Mouse (Mus musculus): Measurements from ENCODE around the gene Scamp1. TPM values are rescaled to one million over a fixed set of nuclear protein-coding genes. Genes with fewer than 3 reads are reported as not detected.
A peak's percentile ranks its signal among the peaks of the same experiment; 100 is the strongest.

Scamp1 gene
- polyA plus RNA-seq, 1 experiment, result 22.3 TPM

- WGBS, result 91% methylated on average over 7 of the region's 8 CpGs
- TF ChIP-seq CTCF (conservative IDR thresholded peaks at IDR 0.05; ENCODE audit: insufficient read depth, insufficient read length, low read depth, low read length) (peak; percentile 31), POLR2A (IDR thresholded peaks at IDR 0.05; ENCODE audit: low read depth, low read length) (no peak)
- H3K4me1 ChIP-seq (ENCODE audit: control insufficient read depth, insufficient read depth, low read length), result no peaks in the 10 kb centered on the region
- H3K27me3 ChIP-seq (replicated peaks; ENCODE audit: control insufficient read depth, insufficient read depth, low read length), result no peaks in the 10 kb centered on the region
- H3K27ac ChIP-seq (ENCODE audit: insufficient read depth, low read depth, low read length), result no peak overlapping the region
- H3K36me3 ChIP-seq (ENCODE audit: control insufficient read depth, insufficient read depth, low read length), result no peaks in the 10 kb centered on the region
- no peak for DNase-seq
- no peak overlapping the region for H3K4me3 ChIP-seq (ENCODE audit: insufficient read depth, low read depth, low read length)
These were observed 34.9 kb downstream of the Scamp1 start for GRCm38 (mm10) chr13:94250761-94251160.

- Histone ChIP-seq H3K27ac (ENCODE audit: insufficient read depth, low read depth, low read length) (no peak overlapping the region), H3K27me3 (replicated peaks; ENCODE audit: control insufficient read depth, insufficient read depth, low read length) (no peaks in the 10 kb centered on the region), H3K4me1 (ENCODE audit: control insufficient read depth, insufficient read depth, low read length) (no peaks in the 10 kb centered on the region), H3K36me3 (ENCODE audit: control insufficient read depth, insufficient read depth, low read length) (no peaks in the 10 kb centered on the region), H3K4me3 (ENCODE audit: insufficient read depth, low read depth, low read length) (no peak overlapping the region)
- WGBS, result 91% methylated on average over 6 of the region's 6 CpGs
- DNase-seq, result no peak
- TF ChIP-seq POLR2A (IDR thresholded peaks at IDR 0.05; ENCODE audit: low read depth, low read length) (no peak), CTCF (conservative IDR thresholded peaks at IDR 0.05; ENCODE audit: insufficient read depth, insufficient read length, low read depth, low read length) (no peak)
These were observed 35.5 kb downstream of the Scamp1 start for GRCm38 (mm10) chr13:94250188-94250587.

- no peak for TF ChIP-seq POLR2A (IDR thresholded peaks at IDR 0.05; ENCODE audit: low read depth, low read length)
- no peak for TF ChIP-seq CTCF (conservative IDR thresholded peaks at IDR 0.05; ENCODE audit: insufficient read depth, insufficient read length, low read depth, low read length)
- 55% methylated on average over 2 of the region's 2 CpGs for WGBS
These were observed 42.8 kb downstream of the Scamp1 start for GRCm38 (mm10) chr13:94242897-94243296.

GRCm38 (mm10) chr13:94241892-94242524 is 43.6 kb downstream of the Scamp1 start:
- peak; percentile 28 for DNase-seq
- 48% methylated on average over 4 of the region's 4 CpGs for WGBS
- Histone ChIP-seq H3K36me3 (ENCODE audit: control insufficient read depth, insufficient read depth, low read length) (no peaks in the 10 kb centered on the region), H3K27me3 (replicated peaks; ENCODE audit: control insufficient read depth, insufficient read depth, low read length) (no peaks in the 10 kb centered on the region), H3K27ac (ENCODE audit: insufficient read depth, low read depth, low read length) (no peak overlapping the region), H3K4me1 (ENCODE audit: control insufficient read depth, insufficient read depth, low read length) (peaks cover 17% of the 10 kb centered on the region), H3K4me3 (ENCODE audit: insufficient read depth, low read depth, low read length) (no peak overlapping the region)
- TF ChIP-seq POLR2A (IDR thresholded peaks at IDR 0.05; ENCODE audit: low read depth, low read length), result no peak
- no peak for TF ChIP-seq CTCF (conservative IDR thresholded peaks at IDR 0.05; ENCODE audit: insufficient read depth, insufficient read length, low read depth, low read length)

More at GRCm38 (mm10) chr13:94242897-94243296, 42.8 kb downstream of the Scamp1 start:
- no peaks in the 10 kb centered on the region for H3K27me3 ChIP-seq (replicated peaks; ENCODE audit: control insufficient read depth, insufficient read depth, low read length)
- H3K27ac ChIP-seq (ENCODE audit: insufficient read depth, low read depth, low read length), result no peak overlapping the region
- DNase-seq, result no peak
- no peak overlapping the region for H3K4me3 ChIP-seq (ENCODE audit: insufficient read depth, low read depth, low read length)
- no peaks in the 10 kb centered on the region for H3K36me3 ChIP-seq (ENCODE audit: control insufficient read depth, insufficient read depth, low read length)
- peaks cover 17% of the 10 kb centered on the region for H3K4me1 ChIP-seq (ENCODE audit: control insufficient read depth, insufficient read depth, low read length)

- Histone ChIP-seq H3K4me3 (ENCODE audit: insufficient read depth, low read depth, low read length) (no peak overlapping the region), H3K36me3 (ENCODE audit: control insufficient read depth, insufficient read depth, low read length) (no peaks in the 10 kb centered on the region), H3K27me3 (replicated peaks; ENCODE audit: control insufficient read depth, insufficient read depth, low read length) (no peaks in the 10 kb centered on the region), H3K27ac (ENCODE audit: insufficient read depth, low read depth, low read length) (no peak overlapping the region), H3K4me1 (ENCODE audit: control insufficient read depth, insufficient read depth, low read length) (peaks cover 17% of the 10 kb centered on the region)
- 38% methylated on average over 5 of the region's 5 CpGs for WGBS
- no peak for TF ChIP-seq POLR2A (IDR thresholded peaks at IDR 0.05; ENCODE audit: low read depth, low read length)
- no peak for TF ChIP-seq CTCF (conservative IDR thresholded peaks at IDR 0.05; ENCODE audit: insufficient read depth, insufficient read length, low read depth, low read length)
- no peak for DNase-seq
These were observed 44.8 kb downstream of the Scamp1 start for GRCm38 (mm10) chr13:94240873-94241272.

GRCm38 (mm10) chr13:94240111-94240510 is 45.5 kb downstream of the Scamp1 start:
- TF ChIP-seq POLR2A (IDR thresholded peaks at IDR 0.05; ENCODE audit: low read depth, low read length), result no peak
- no peak for TF ChIP-seq CTCF (conservative IDR thresholded peaks at IDR 0.05; ENCODE audit: insufficient read depth, insufficient read length, low read depth, low read length)
- 76% methylated on average over 6 of the region's 6 CpGs for WGBS
- H3K27ac ChIP-seq (ENCODE audit: insufficient read depth, low read depth, low read length), result no peak overlapping the region
- peaks cover 17% of the 10 kb centered on the region for H3K4me1 ChIP-seq (ENCODE audit: control insufficient read depth, insufficient read depth, low read length)
- DNase-seq, result no peak
- no peak overlapping the region for H3K4me3 ChIP-seq (ENCODE audit: insufficient read depth, low read depth, low read length)
- no peaks in the 10 kb centered on the region for H3K36me3 ChIP-seq (ENCODE audit: control insufficient read depth, insufficient read depth, low read length)
- H3K27me3 ChIP-seq (replicated peaks; ENCODE audit: control insufficient read depth, insufficient read depth, low read length), result no peaks in the 10 kb centered on the region

- Histone ChIP-seq H3K27me3 (replicated peaks; ENCODE audit: control insufficient read depth, insufficient read depth, low read length) (no peaks in the 10 kb centered on the region), H3K4me3 (ENCODE audit: insufficient read depth, low read depth, low read length) (no peak overlapping the region), H3K4me1 (ENCODE audit: control insufficient read depth, insufficient read depth, low read length) (peaks cover 17% of the 10 kb centered on the region), H3K36me3 (ENCODE audit: control insufficient read depth, insufficient read depth, low read length) (no peaks in the 10 kb centered on the region), H3K27ac (ENCODE audit: insufficient read depth, low read depth, low read length) (no peak overlapping the region)
- DNase-seq, result no peak
- TF ChIP-seq POLR2A (IDR thresholded peaks at IDR 0.05; ENCODE audit: low read depth, low read length) (no peak), CTCF (conservative IDR thresholded peaks at IDR 0.05; ENCODE audit: insufficient read depth, insufficient read length, low read depth, low read length) (no peak)
- 68% methylated on average over 4 of the region's 4 CpGs for WGBS
These were observed 46.2 kb downstream of the Scamp1 start for GRCm38 (mm10) chr13:94239488-94239887.
